Mouse (Mus musculus) limb, embryonic 14.5 days (tissue): ENCODE data around the gene Grin2c. TPM values are rescaled to one million over a fixed set of nuclear protein-coding genes. Genes with fewer than 3 reads are reported as not detected.

Source experiments
- ATAC-seq: fragments of 200-750 bp; cut with Nextera tagmentation; 2 replicates; pipeline ENCODE4 v1.8.0; 2017; ENCODE audit warnings: low read depth, moderate number of reproducible peaks, moderate TSS enrichment; ENCODE audit not compliant: low FRiP score
- DNase-seq: peaks from one replicate; pipeline ENCODE4 v3.0.0-alpha.2; 2015; ENCODE audit warnings: low spot score
- H3K27ac ChIP-seq: fragments of 300-500 bp; sonication (generic); replicated peaks from 2 replicates; pipeline ENCODE4 v1.5.1; 2014; ENCODE audit warnings: low read depth, mild to moderate bottlenecking, low read length, moderate library complexity, mixed read lengths
- H3K27me3 ChIP-seq: fragments of 300-500 bp; sonication (generic); 2 replicates; pipeline ENCODE4 v1.6.1; 2014; ENCODE audit warnings: low read length, mixed read lengths; ENCODE audit not compliant: control insufficient read depth, insufficient read depth
- H3K36me3 ChIP-seq: fragments of 300-500 bp; sonication (generic); 2 replicates; pipeline ENCODE4 v1.6.1; 2014; ENCODE audit warnings: mild to moderate bottlenecking, low read length, moderate library complexity, mixed read lengths; ENCODE audit not compliant: control insufficient read depth, insufficient read depth
- H3K4me1 ChIP-seq: fragments of 300-500 bp; sonication (generic); 2 replicates; pipeline ENCODE4 v1.6.1; 2014; ENCODE audit warnings: antibody characterized with exemption, low read length, mixed read lengths; ENCODE audit not compliant: control insufficient read depth, insufficient read depth
- H3K4me2 ChIP-seq: fragments of 300-500 bp; sonication (generic); replicated peaks from 2 replicates; pipeline ENCODE4 v1.6.1; 2014; ENCODE audit warnings: low read depth, mild to moderate bottlenecking, low read length, moderate library complexity; ENCODE audit not compliant: severe bottlenecking
- H3K4me3 ChIP-seq: fragments of 300-500 bp; sonication (generic); replicated peaks from 2 replicates; pipeline ENCODE4 v1.5.1; 2014; ENCODE audit warnings: low read length
- H3K9ac ChIP-seq: fragments of 300-500 bp; sonication (generic); 2 replicates; pipeline ENCODE4 v1.6.1; 2014; ENCODE audit warnings: mild to moderate bottlenecking, low read depth, low read length, moderate library complexity; ENCODE audit not compliant: severe bottlenecking
- H3K9me3 ChIP-seq: fragments of 300-500 bp; sonication (generic); 2 replicates; pipeline ENCODE4 v1.6.1; 2016; ENCODE audit warnings: low read length; ENCODE audit not compliant: control insufficient read depth
- POLR2A ChIP-seq: fragments of 200-500 bp; IDR thresholded peaks from 2 replicates; pipeline ENCODE4 v1.8.0; 2012; ENCODE audit warnings: inconsistent platforms, mild to moderate bottlenecking, moderate library complexity, borderline replicate concordance; ENCODE audit not compliant: insufficient read depth, insufficient read length; ENCODE audit errors: extremely low read depth
- WGBS: fragments of 180-500 bp; shearing (Covaris S2); extraction: QIAGEN DNeasy Blood & Tissue Kit; methylation state at CpG from one replicate; pipeline ENCODE4 v1.1.7; 2014; 5-methylcytosine and 5-hydroxymethylcytosine counted together
- polyA plus RNA-seq, 2 experiments: library from polyadenylated mRNA; depleted of rRNA in 1 of 2; stranded (reverse) in 1 of 2; unstranded in 1 of 2; fragments of >200 nt; fragmentation: Nextera tagmentation in 1 of 2; extraction: Ambion mirVana in 1 of 2; gene quantifications; 2 replicates each; pipeline versions ENCODE4 v1.2.1 to v1.2.3; 2012 to 2014

Grin2c gene
- polyA plus RNA-seq, 2 experiments, result 0.21 TPM; not detected in 1

GRCm38 (mm10) chr11:115244840-115245239 is 22.2 kb downstream of the Grin2c start:
- ATAC-seq, result no peak
- Histone ChIP-seq H3K9ac (no peak overlapping the region), H3K4me1 (peaks cover under 1% of the 10 kb centered on the region; the same call in 1 of the 2 replicates)

DNA sequence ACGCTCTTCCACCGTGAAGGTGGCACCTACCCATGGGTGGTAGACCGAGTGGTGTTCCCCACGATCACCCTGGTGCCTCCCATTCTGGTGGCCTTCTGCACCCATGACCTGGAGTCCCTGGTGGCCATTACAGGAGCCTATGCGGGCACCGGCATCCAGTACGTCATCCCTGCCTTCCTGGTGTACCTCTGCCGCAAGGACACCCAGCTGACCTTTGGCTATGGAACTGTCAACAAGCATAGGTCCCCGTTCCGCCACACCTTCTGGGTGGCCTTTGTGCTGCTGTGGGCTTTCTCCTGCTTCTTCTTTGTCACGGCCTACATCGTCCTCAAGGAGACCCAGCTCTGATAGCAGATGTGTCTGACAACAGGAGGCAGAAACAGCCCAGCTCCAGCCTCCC is 23.3 kb downstream of the Grin2c start:
- Histone ChIP-seq H3K9ac (no peak overlapping the region), H3K27ac (no peak overlapping the region), H3K4me2 (no peak overlapping the region), H3K36me3 (peaks cover 20% of the 10 kb centered on the region), H3K4me3 (no peak overlapping the region), H3K4me1 (no peaks in the 10 kb centered on the region), H3K27me3 (peaks cover 29% of the 10 kb centered on the region), H3K9me3 (no peaks in the 10 kb centered on the region)
- no peak for TF ChIP-seq POLR2A
- ATAC-seq (no peak), DNase-seq (no peak)
- 85% methylated on average over 12 of the region's 12 CpGs for whole genome bisulfite sequencing

More at GRCm38 (mm10) chr11:115244840-115245239, 22.2 kb downstream of the Grin2c start:
- Histone ChIP-seq H3K9me3 (no peaks in the 10 kb centered on the region), H3K27me3 (peaks cover 39% of the 10 kb centered on the region), H3K27ac (no peak overlapping the region), H3K36me3 (peaks cover 20% of the 10 kb centered on the region), H3K4me3 (no peak overlapping the region), H3K4me2 (no peak overlapping the region)
- WGBS, result 85% methylated on average over 8 of the region's 8 CpGs
- no peak for TF ChIP-seq POLR2A
- DNase-seq, result no peak

GRCm38 (mm10) chr11:115242746-115243145 is 24.3 kb downstream of the Grin2c start:
- peaks cover 20% of the 10 kb centered on the region for H3K36me3 ChIP-seq
- no peak overlapping the region for H3K27ac ChIP-seq
- DNase-seq (no peak), ATAC-seq (no peak)
- H3K4me3 ChIP-seq, result no peak overlapping the region
- no peaks in the 10 kb centered on the region for H3K4me1 ChIP-seq
- H3K9me3 ChIP-seq, result no peaks in the 10 kb centered on the region
- no peak overlapping the region for H3K4me2 ChIP-seq
- TF ChIP-seq POLR2A, result no peak
- peaks cover 18% of the 10 kb centered on the region for H3K27me3 ChIP-seq
- no peak overlapping the region for H3K9ac ChIP-seq
- 57% methylated on average over 3 of the region's 3 CpGs for WGBS

- no peak for ATAC-seq
- Histone ChIP-seq H3K36me3 (peaks cover 24% of the 10 kb centered on the region), H3K4me3 (no peak overlapping the region), H3K9me3 (no peaks in the 10 kb centered on the region), H3K4me1 (no peaks in the 10 kb centered on the region), H3K9ac (no peak overlapping the region), H3K27ac (no peak overlapping the region), H3K27me3 (peaks cover 5% of the 10 kb centered on the region; the same call in 1 of the 2 replicates), H3K4me2 (no peak overlapping the region)
- TF ChIP-seq POLR2A, result no peak
- no peak for DNase-seq
- WGBS, result 75% methylated on average over 11 of the region's 11 CpGs
Measured at GRCm38 (mm10) chr11:115241402-115241801, 25.6 kb downstream of the Grin2c start.

- Histone ChIP-seq H3K9me3 (no peaks in the 10 kb centered on the region), H3K4me2 (no peak overlapping the region), H3K4me3 (no peak overlapping the region), H3K9ac (no peak overlapping the region), H3K4me1 (peaks cover 3% of the 10 kb centered on the region; the same call in 1 of the 2 replicates), H3K27ac (no peak overlapping the region), H3K36me3 (peaks cover 8% of the 10 kb centered on the region; the same call in 1 of the 2 replicates), H3K27me3 (no peaks in the 10 kb centered on the region)
- no peak for ATAC-seq
- 32% methylated on average over 5 of the region's 5 CpGs for WGBS
- no peak for TF ChIP-seq POLR2A
- no peak for DNase-seq
Measured at GRCm38 (mm10) chr11:115236570-115236969, 30.5 kb downstream of the Grin2c start.
